Mouse (Mus musculus) gastrocnemius, adult 2 months (tissue): ENCODE data around the gene Scimp. TPM values are rescaled to one million over a fixed set of nuclear protein-coding genes. Genes with fewer than 3 reads are reported as not detected.

Experiments used
- DNase-seq: peaks from one replicate; pipeline ENCODE4 v3.0.0; 2022
- H3K27ac ChIP-seq: fragments of 200-600 bp; 2 replicates; pipeline ENCODE4 v1.8.1; 2022; ENCODE audit warnings: mild to moderate bottlenecking
- H3K4me3 ChIP-seq: fragments of 200-600 bp; 2 replicates; pipeline ENCODE4 v1.8.1; 2022; ENCODE audit warnings: mild to moderate bottlenecking, moderate library complexity
- CTCF ChIP-seq: fragments of 200-600 bp; IDR thresholded peaks from 2 replicates; pipeline ENCODE4 v1.8.1; 2022; ENCODE audit warnings: antibody characterized with exemption, mild to moderate bottlenecking, moderate library complexity
- intact Hi-C: fragments of 180-260 bp; cut with DNase I; formaldehyde crosslinking; loops from one replicate; pipeline ENCODE4 v1.15.1; 2025
- long read RNA-seq, 2 experiments: library from polyadenylated mRNA; stranded (forward); transcript quantifications; one replicate each; pipeline ENCODE4 v2.0.0; 2021
- total RNA-seq, 2 experiments: library from RNA; stranded (reverse); gene quantifications; 2 replicates each; pipeline ENCODE4 v1.2.3; 2021

The Scimp gene
- total RNA-seq: not detected
- long read RNA-seq, experiment 1: 0 reads
- long read RNA-seq, experiment 2: 0 reads

DNA sequence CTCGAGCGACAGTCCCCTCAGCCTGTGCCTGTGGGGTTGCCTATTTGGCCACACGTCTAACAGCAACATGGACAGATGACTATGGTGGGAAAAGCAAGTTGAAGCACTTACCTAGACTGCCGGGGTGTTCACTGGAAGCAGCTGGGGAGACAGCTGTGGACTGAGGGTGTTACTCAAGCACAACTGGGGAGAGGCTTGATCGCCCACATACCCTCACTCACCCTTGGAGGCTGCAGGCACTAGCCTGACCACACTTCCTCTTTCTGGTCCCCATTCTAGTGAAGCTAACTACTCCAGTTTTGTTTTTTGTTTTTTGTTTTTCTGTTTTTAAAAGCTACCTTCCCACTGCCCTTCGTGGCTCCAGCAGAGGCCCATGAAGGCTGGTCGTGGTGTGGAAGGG lies at the start of gene Scimp:
Scimp (minus strand) TSS at position 222 of the 400 bp plus-strand sequence.
- H3K27ac ChIP-seq: no peak within 1 kb of the TSS
- H3K4me3 ChIP-seq: no peak within 1 kb of the TSS
- TF ChIP-seq CTCF: no peak
- DNase-seq: no peak
- intact Hi-C loops: no loop called here

DNA sequence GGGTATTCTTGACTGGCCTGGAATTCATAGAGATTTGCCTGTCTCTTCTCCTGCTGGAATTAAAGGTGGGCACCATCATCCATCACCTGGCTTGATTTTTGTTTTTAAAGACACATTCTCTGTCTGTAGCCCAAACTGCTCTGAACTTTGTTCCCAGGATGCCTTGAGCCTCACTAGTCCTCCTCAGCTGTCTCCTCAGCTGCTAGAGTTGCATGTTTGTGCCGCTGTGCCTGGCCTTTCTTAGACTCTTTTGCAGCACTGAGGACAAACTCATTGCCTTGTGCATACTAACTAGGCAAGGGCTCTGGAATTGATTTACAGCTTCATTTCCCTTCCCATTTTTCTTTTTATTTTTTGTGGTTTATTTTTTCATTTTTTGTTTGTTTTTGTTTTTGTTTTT lies 48.0 kb upstream of the Scimp start:
- DNase-seq: no peak
- intact Hi-C loops: no loop called here
- H3K27ac ChIP-seq: no peak overlapping the region
- TF ChIP-seq CTCF: no peak
- no peak overlapping the region for H3K4me3 ChIP-seq

DNA sequence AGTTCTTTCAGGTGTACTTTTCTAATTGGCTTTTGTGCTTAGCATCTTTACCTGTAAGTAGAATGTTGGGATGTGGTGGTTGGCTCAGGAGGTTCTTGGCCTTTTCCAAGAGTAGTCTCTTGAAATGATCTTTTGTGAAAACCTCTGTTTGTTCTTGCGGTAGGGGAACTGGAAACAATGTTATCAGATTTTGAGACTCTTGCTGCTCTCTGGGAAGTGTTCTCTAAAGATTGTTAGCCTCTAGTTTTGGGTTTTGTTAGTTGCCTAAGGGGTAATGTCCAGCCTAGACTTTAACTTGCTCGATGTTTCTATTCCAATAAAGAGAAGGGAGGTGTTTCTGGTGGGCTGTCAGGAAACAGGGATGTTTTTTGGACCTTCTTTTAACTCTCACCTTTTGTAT lies 33.6 kb upstream of the Scimp start:
- TF ChIP-seq CTCF: no peak
- no peak for DNase-seq
- Histone ChIP-seq H3K4me3 (peak overlapping the region; percentile 95), H3K27ac (peak overlapping the region; percentile 93; the same call in 1 of the 2 replicates)
- intact Hi-C loops: no loop called here

DNA sequence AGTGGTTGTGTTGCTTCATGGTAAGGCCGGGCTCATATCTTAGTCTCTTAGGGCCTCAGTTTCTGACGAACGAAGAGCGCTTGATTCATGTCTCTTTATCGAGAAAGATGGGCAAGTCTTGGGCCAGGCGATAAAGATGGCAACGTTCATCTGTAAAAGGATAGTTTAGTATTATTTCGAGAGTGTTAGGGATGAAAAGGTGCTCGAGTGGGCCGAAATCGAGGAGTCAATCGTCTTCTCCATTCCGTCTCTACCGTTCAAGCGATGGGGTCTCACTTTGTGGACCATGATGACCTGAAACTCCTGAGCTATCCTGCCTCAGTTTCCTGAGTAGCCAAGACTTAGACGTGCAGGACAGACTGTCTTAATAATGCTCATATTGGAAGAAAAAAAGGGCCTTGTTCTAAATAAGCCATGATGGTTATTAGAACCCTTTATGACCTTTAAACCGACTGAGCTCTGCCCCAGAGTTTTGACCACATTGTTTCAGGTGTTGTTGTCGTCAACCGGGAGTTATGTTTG lies 33.1 kb upstream of the Scimp start:
- H3K27ac ChIP-seq: peak overlapping the region; percentile 93
- peak overlapping the region; percentile 95 for H3K4me3 ChIP-seq
- TF ChIP-seq CTCF: no peak
- intact Hi-C loops: no loop called here
- DNase-seq: no peak

DNA sequence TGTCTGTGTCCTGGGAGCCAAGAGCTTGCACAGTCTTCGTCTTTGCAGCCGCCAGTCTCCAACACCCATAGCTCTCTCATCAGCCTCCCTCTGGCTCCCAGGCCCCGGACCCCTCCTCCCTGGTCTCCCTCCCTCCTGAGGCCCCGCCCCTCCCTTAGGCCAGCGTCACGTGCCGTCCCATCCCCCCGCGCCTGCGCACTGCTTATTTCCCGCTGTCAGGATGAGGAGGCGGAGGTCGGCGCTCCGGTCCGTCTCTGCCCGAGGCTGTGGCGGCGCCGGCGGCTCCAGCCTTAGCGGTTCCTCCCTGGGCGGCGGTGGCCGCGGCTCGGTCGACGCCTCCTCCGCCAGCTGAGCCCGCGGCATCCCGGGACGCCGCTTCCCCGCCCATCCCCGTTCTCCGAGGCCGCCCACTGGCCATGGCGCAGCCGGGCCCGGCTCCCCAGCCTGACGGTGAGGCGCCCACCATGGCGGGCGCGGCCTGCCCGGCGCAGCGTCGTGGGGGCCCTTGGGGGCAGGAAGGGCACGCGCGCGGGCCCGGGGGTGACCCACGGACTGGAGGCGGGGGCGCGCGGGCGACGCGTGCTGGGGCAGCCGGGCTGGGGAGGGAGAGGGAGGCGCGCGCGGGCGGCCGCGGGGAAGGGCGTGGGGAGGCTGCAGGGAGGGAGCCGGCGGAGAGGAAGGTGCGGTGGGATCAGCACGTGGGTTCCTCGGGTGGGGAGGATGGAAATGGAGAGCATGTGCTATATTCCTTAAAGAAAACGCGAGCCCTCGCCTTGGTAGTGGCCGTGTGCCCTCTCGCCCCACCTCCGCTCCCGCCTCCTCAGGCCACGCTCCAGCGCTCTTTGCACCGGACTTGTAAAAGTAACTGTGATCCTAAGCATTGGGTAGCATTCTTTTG lies 32.4 kb upstream of the Scimp start, which contains the start of gene Rabep1:
Rabep1 (plus strand) TSS at position 220 of the 898 bp plus-strand sequence.
- TF ChIP-seq CTCF: no peak
- Histone ChIP-seq H3K4me3 (peak within 1 kb of the TSS; percentile 95), H3K27ac (peak within 1 kb of the TSS; percentile 93)
- DNase-seq: peak; percentile 98
- intact Hi-C loops: no loop called here

DNA sequence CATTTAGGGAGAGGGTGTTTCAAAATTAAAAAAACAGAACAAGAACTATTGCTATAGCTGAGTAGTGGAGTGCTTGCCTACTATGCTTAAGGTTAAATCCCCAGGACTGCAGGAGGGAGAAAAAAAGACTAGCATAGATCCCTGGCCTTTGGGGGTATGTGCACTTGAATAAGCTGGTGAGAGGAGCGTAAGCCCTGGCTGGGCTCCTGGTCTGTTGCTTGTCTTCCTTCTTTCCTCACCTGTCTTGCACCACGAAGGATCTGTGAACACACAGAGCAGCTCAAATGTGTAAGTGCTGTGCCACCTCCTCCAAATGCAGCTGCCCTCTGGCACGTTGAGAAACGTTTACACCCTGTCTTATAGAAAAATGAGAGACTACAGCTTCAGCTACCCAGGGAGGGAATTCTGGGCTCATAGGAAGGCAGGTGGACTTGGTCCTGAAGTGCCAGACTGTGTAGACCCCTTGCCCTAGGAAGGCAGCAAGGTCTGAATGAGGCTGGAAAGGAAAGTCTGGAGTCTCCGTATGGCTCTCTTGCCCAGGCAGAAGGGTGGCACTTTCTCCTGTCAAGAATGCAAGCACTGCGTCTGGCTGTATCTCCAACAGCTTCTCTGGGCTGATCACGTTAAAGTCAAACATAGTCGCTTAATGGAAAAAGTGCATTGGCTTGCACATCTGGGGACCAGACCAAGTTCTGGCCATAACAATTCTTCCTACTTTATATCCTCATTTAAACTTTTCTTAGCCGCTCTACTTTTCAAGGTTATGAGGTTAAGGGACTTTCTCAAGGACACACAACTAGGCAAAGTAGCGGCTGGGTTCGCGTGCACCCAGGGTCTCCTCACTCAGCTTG lies 31.5 kb upstream of the Scimp start:
- Histone ChIP-seq H3K4me3 (peak overlapping the region; percentile 95), H3K27ac (peak overlapping the region; percentile 93)
- intact Hi-C loops: no loop called here
- DNase-seq: no peak
- no peak for TF ChIP-seq CTCF

DNA sequence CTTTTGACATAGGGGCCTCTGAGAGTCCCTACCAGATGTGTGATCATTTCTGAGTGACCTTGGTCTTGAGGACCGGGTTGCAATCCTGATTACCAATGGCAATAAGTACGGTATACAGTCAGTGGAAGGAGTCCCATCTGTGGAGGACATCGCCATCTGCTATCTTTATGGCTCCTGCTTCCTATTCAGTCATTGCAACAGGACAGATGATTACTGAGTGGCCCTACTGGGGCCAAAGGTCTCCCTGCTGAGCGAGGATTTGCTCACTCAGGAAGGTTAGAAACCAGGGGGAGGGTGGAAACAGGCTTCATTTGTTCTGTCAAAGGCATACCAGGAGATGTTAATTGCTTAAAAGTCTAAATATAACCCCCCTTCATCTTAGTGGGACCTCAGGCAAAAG lies 30.6 kb upstream of the Scimp start:
- H3K27ac ChIP-seq: no peak overlapping the region
- TF ChIP-seq CTCF: no peak
- no peak for DNase-seq
- no peak overlapping the region for H3K4me3 ChIP-seq
- intact Hi-C loops: no loop called here

DNA sequence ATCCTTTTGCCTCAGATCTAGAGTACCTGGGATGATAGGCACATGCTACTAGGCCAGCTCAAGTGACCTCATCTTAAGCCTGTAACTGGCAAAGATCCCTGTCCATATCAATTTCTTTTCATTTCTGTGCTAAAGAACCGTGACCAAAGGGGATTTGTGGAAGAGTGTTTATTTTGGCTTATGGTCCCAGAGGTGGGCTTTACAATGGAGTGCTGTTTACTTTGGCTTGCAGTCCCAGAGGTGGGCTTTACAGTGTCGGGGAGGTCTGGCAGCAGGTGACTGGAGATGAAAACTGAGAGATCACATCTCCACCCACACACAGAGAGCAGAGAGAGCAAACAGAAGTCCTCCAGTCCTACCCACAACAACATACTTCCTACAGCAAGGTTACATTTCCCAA lies 26.2 kb upstream of the Scimp start:
- intact Hi-C loops: no loop called here
- no peak overlapping the region for H3K4me3 ChIP-seq
- H3K27ac ChIP-seq: no peak overlapping the region
- DNase-seq: no peak
- no peak for TF ChIP-seq CTCF

DNA sequence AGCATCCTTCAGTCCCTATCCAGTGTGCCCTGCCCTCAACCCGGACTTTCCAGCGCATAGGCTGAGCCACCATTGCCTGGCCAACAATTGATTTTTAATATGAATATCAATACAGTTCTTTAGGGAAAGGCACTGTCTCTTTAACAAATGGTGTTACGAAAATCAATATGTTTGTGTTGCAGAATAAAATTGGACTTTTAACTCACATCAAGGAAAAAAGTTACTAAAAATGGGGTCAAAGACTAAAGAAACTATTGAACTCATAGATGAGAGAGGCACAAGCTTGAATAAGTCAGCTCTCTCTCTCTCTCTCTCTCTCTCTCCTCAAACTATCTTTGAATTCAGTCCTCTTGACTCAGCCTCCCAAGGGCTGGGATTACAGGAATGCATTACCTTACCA lies 24.6 kb upstream of the Scimp start:
- intact Hi-C loops: no loop called here
- no peak for TF ChIP-seq CTCF
- no peak overlapping the region for H3K4me3 ChIP-seq
- no peak for DNase-seq
- H3K27ac ChIP-seq: no peak overlapping the region

DNA sequence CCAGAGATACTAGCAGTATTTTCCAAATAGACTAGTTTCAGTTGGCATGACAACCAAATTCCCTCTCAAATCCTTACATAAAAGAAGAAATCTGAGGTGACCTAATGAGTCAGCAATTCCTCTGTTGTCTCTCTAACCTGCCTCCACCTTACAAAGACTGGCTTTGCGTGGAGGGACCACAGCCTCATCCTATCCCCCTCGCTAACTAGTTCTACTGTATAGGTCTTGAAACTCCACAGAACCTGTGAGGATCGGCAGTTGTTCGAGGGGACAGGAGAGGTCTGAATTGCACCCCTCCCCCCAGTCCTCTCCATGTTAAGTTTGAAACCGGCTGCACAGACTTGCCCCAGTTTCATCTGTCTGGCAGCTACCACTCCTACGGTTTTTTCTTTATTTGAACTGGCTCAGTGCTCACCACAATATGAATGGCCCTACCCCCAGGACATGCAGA lies 23.0 kb upstream of the Scimp start:
- H3K4me3 ChIP-seq: no peak overlapping the region
- TF ChIP-seq CTCF: no peak
- intact Hi-C loops: no loop called here
- DNase-seq: no peak
- no peak overlapping the region for H3K27ac ChIP-seq

DNA sequence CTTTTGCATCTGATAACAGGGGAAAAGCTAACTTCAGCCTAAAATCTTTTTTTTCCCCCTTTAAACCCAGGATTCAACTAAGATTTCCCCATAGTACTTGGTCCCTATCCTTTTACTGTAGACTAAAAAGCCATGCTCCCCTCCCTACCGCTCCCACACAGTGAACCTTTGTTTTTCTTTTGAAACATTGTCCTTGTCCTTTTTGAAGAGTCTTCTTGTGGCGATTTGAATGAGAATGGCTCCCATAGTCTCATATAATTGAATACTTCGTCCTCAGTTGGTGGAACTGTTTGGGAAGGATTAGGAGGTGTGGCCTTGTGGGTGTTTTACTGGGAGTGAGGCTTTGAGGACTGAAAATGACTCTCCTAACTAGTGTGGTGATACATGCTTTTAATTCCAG lies 21.4 kb upstream of the Scimp start:
- Histone ChIP-seq H3K4me3 (no peak overlapping the region), H3K27ac (no peak overlapping the region)
- DNase-seq: no peak
- no peak for TF ChIP-seq CTCF
- intact Hi-C loops: no loop called here

DNA sequence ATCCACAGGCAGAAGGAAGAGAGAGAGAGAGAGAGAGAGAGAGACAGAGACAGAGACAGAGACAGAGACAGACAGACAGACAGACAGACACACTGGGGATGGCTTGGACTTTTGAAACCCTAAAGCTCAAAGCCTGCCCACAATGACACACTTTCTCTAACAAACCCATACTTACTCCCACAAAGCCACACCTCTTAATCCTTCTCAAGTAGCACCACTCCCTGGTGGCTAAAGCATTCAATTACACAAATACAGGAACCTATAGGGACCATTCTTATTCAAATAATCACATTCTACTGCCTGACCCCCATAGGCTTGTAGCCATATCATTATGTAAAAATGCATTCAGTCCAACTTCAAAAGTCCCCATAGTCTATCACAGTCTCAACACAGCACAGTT lies 21.0 kb upstream of the Scimp start:
- Histone ChIP-seq H3K27ac (no peak overlapping the region), H3K4me3 (no peak overlapping the region)
- no peak for DNase-seq
- intact Hi-C loops: no loop called here
- TF ChIP-seq CTCF: no peak

DNA sequence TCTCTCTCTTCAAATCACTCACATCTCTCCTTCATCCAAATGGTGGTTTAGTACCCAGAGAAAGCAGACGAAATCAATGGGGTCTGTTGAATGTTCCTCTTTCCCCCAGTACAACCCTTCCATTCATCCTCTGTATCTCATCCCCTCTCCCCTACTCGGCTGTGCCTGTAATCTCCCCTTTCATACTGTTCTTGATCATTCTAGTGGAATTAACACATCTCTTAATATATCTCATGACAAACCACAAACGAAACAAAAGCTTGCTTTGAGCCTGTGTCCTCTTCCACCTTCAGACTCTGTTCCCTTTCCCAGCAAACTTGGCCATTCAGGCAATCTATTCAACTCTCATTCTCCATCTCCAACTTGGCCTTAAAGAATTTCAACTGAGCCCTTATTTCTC lies 18.8 kb upstream of the Scimp start:
- TF ChIP-seq CTCF: no peak
- intact Hi-C loops: no loop called here
- no peak overlapping the region for H3K27ac ChIP-seq
- H3K4me3 ChIP-seq: no peak overlapping the region
- DNase-seq: no peak
